Mouse (Mus musculus) ES-Bruce4 (cell line): ENCODE measurements around the gene Mcrip2. TPM values are rescaled to one million over a fixed set of nuclear protein-coding genes. Genes with fewer than 3 reads are reported as not detected.

ENCODE experiments used
- H3K27ac ChIP-seq: 2 replicates; pipeline ENCODE4 v1.5.1; 2012; ENCODE audit warnings: low read length, inconsistent platforms; ENCODE audit not compliant: insufficient read depth
- H3K27me3 ChIP-seq: 2 replicates; pipeline ENCODE4 v1.6.1; 2012; ENCODE audit warnings: mild to moderate bottlenecking, low read length, inconsistent platforms; ENCODE audit not compliant: control insufficient read depth, poor library complexity, insufficient read depth, severe bottlenecking
- H3K36me3 ChIP-seq: 2 replicates; pipeline ENCODE4 v1.6.1; 2012; ENCODE audit warnings: inconsistent platforms, mild to moderate bottlenecking, low read length, moderate library complexity; ENCODE audit not compliant: control insufficient read depth, poor library complexity, insufficient read depth, severe bottlenecking
- H3K4me1 ChIP-seq: one replicate; pipeline ENCODE4 v1.8.1; 2011; ENCODE audit warnings: low read length; ENCODE audit not compliant: control insufficient read depth, insufficient read depth
- H3K4me3 ChIP-seq: 2 replicates; pipeline ENCODE4 v1.5.1; 2011; ENCODE audit warnings: low read depth, mild to moderate bottlenecking, low read length
- H3K9ac ChIP-seq: 2 replicates; pipeline ENCODE4 v1.6.1; 2012; ENCODE audit warnings: low read depth, mild to moderate bottlenecking, inconsistent platforms; ENCODE audit not compliant: poor library complexity, severe bottlenecking
- H3K9me3 ChIP-seq: replicated peaks from 2 replicates; pipeline ENCODE4 v1.6.1; 2012; ENCODE audit warnings: mild to moderate bottlenecking, low read length, inconsistent platforms; ENCODE audit not compliant: control insufficient read depth, poor library complexity, insufficient read depth, severe bottlenecking
- CTCF ChIP-seq: IDR thresholded peaks from one replicate; pipeline ENCODE4 v1.8.1; 2011; ENCODE audit warnings: low read depth, low read length
- EP300 ChIP-seq: IDR thresholded peaks from 2 replicates; pipeline ENCODE4 v1.6.1; 2011; ENCODE audit warnings: low read depth, low read length; ENCODE audit not compliant: insufficient read depth
- POLR2A ChIP-seq: IDR thresholded peaks from one replicate; pipeline ENCODE4 v1.8.1; 2011; ENCODE audit warnings: low read length; ENCODE audit not compliant: insufficient read depth
- polyA plus RNA-seq: library from polyadenylated mRNA; stranded (reverse); fragments of >200 nt; gene quantifications from 2 replicates; pipeline ENCODE4 v1.2.4, GENCODE M21; 2011; ENCODE audit warnings: low read depth; ENCODE audit not compliant: missing spikeins, insufficient read depth, insufficient read length

Gene Mcrip2
- polyA plus RNA-seq = 6.1 and 8.3 TPM in 2 replicates

DNA sequence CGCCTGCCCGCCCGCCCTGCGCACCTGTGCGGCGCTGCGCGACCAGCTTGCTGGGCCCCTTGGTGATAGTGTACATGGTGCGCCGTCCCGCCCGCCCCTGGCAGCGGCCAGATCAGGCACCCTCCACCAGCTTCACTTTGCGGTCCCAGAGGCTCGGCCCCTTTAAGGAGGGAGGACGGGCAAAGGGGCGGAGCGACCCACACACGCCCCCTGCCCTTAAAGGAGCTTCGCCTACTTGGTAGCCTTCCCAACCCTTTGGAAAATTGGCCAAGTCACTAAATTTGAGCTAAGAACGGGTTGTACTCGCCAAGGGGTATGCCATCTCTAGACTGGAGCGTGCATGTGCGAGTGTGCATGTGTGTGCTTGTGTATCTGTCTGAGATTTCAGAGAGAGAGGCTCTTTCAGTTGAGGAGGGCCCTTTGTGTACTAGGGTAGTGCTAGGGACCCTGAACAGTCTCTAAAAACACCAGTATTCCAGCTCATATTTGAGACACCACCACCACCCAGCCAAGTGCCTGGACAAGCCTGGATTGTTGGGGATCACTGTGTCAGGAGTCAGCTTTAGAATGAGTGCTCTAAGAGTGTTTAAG is at the start of gene Mcrip2:
TSS of gene Mcrip2 (minus strand) at position 164 of the 591 bp plus-strand sequence.
- no peak for TF ChIP-seq POLR2A
- TF ChIP-seq EP300 = no peak
- no peak for TF ChIP-seq CTCF
- Histone ChIP-seq H3K27me3 (no peaks in the 10 kb centered on the region), H3K4me3 (peak within 1 kb of the TSS; percentile 82), H3K36me3 (no peaks in the 10 kb centered on the region), H3K9me3 (no peaks in the 10 kb centered on the region), H3K4me1 (no peaks in the 10 kb centered on the region), H3K27ac (no peak within 1 kb of the TSS), H3K9ac (peak within 1 kb of the TSS; percentile 53)

- Histone ChIP-seq H3K27me3 (no peaks in the 10 kb centered on the region), H3K4me1 (no peaks in the 10 kb centered on the region), H3K9me3 (no peaks in the 10 kb centered on the region), H3K36me3 (no peaks in the 10 kb centered on the region), H3K9ac (peak overlapping the region; percentile 73), H3K27ac (no peak overlapping the region), H3K4me3 (peak overlapping the region; percentile 97)
- TF ChIP-seq POLR2A (no peak), EP300 (no peak)
Measured at GRCm38 (mm10) chr17:25918037-25918750, 49.6 kb upstream of the Mcrip2 start.

DNA sequence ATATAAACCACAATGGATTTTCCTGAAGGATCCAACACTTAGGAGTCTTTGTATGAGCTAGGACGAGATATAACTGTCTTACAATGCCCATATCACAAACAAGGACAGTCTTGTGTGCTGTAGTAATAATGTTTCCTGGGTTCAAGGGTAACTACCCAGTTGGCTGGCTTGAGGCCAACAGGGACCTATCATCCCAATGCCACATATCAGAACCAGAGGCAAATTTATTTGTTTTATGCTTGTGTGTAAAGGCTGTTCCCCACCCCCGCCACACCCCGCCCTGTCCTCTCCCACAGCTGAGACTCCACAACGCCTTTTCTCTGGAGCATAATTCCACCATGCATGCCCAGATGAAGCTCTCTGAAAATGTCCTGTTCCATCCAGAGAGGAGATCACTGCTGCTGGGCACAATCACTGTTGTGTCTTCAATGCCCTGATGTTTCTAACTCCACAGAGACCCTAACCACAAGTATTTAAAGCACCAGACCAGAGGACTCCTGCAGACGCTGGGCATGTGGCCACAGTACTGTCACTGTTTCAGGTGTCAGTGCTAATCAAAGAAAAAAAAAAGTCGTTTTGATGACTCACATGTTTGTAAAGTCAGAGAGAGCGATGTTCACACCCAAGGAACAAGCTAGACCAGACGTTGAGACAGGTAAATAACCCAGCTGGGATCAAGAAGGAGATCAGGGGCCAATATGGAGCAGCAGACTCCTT is 48.5 kb upstream of the Mcrip2 start:
- Histone ChIP-seq H3K9ac (no peak overlapping the region), H3K4me1 (no peaks in the 10 kb centered on the region), H3K4me3 (no peak overlapping the region), H3K9me3 (no peaks in the 10 kb centered on the region), H3K36me3 (no peaks in the 10 kb centered on the region), H3K27ac (no peak overlapping the region), H3K27me3 (no peaks in the 10 kb centered on the region)
- TF ChIP-seq EP300 (no peak), CTCF (no peak), POLR2A (no peak)

DNA sequence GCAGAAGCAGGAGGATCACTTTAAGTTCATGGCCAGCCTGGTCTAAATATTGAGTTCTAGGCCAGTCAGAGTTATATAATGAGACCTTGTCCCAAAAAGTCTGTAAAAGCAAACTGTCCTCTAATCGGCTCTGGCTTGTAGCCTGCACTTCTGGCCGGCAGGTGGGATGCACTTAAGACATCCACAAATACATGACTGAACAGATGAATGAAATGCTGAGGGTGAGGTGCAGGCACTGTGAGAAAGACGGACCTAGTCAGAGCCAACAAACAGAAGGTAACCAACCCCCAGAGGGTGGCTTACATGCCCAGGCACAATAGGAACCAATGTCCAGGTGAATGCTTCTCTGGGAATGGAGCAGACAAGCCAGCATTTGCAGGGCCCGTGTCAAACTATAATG is 45.7 kb upstream of the Mcrip2 start:
- no peaks in the 10 kb centered on the region for H3K36me3 ChIP-seq
- H3K9me3 ChIP-seq = no peaks in the 10 kb centered on the region
- H3K27ac ChIP-seq = 0 out of 2 replicates have a peak overlapping the region, but pooled peaks have one; percentile 21
- H3K4me1 ChIP-seq = no peaks in the 10 kb centered on the region
- H3K27me3 ChIP-seq = no peaks in the 10 kb centered on the region
- H3K9ac ChIP-seq = no peak overlapping the region
- no peak overlapping the region for H3K4me3 ChIP-seq
- TF ChIP-seq CTCF (no peak), EP300 (no peak), POLR2A (no peak)

DNA sequence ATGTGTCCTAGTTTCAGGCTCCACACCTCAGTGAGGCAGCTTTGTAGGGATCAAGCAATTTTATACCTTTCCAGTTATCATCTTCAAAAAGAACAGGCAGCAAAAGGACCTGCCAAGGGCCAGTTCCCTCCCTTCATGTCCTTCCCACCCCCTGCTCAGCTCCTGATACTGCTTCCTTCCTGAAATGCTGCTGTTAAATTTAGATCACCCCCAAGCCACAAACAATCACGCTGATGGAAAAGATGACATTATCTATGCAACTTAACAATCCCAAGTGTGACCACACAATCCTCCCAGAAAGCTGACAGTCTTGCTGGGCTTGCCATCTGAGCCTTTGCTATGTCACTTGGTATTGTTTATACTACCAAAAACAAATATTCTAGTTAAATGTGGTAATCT is 45.3 kb upstream of the Mcrip2 start:
- no peaks in the 10 kb centered on the region for H3K36me3 ChIP-seq
- H3K9ac ChIP-seq = no peak overlapping the region
- no peaks in the 10 kb centered on the region for H3K4me1 ChIP-seq
- H3K27ac ChIP-seq = no peak overlapping the region
- H3K4me3 ChIP-seq = no peak overlapping the region
- H3K27me3 ChIP-seq = no peaks in the 10 kb centered on the region
- no peaks in the 10 kb centered on the region for H3K9me3 ChIP-seq
- TF ChIP-seq EP300 (no peak), POLR2A (no peak), CTCF (no peak)
